Mouse (Mus musculus) limb, embryonic 11.5 days (tissue): Measurements from ENCODE around the gene Armt1. TPM values are rescaled to one million over a fixed set of nuclear protein-coding genes. Genes with fewer than 3 reads are reported as not detected.

Source experiments
- ATAC-seq: fragments of 200-750 bp; cut with Nextera tagmentation; 2 replicates; pipeline ENCODE4 v1.8.0; 2017; ENCODE audit warnings: low read depth; ENCODE audit not compliant: insufficient number of reproducible peaks, low FRiP score, low TSS enrichment
- DNase-seq: peaks from one replicate; pipeline ENCODE4 v3.0.0-alpha.2; 2015; ENCODE audit warnings: low spot score
- H3K27ac ChIP-seq: fragments of 300-500 bp; sonication (generic); replicated peaks from 2 replicates; pipeline ENCODE4 v1.5.1; 2014; ENCODE audit warnings: low read depth, mild to moderate bottlenecking, low read length
- H3K27me3 ChIP-seq: fragments of 300-500 bp; sonication (generic); 2 replicates; pipeline ENCODE4 v1.6.1; 2014; ENCODE audit warnings: mild to moderate bottlenecking, low read length, mixed read lengths; ENCODE audit not compliant: control insufficient read depth, insufficient read depth
- H3K36me3 ChIP-seq: fragments of 300-500 bp; sonication (generic); 2 replicates; pipeline ENCODE4 v1.6.1; 2014; ENCODE audit warnings: mild to moderate bottlenecking, low read length, moderate library complexity, mixed read lengths; ENCODE audit not compliant: control insufficient read depth, insufficient read depth
- H3K4me1 ChIP-seq: fragments of 300-500 bp; sonication (generic); 2 replicates; pipeline ENCODE4 v1.6.1; 2014; ENCODE audit warnings: low read length, mixed read lengths; ENCODE audit not compliant: control insufficient read depth, insufficient read depth
- H3K4me2 ChIP-seq: fragments of 300-500 bp; sonication (generic); 2 replicates; pipeline ENCODE4 v1.6.1; 2014; ENCODE audit warnings: low read depth, mild to moderate bottlenecking, moderate library complexity; ENCODE audit not compliant: severe bottlenecking
- H3K4me3 ChIP-seq: fragments of 300-500 bp; sonication (generic); 2 replicates; pipeline ENCODE4 v1.5.1; 2014; ENCODE audit warnings: low read depth, low read length
- H3K9ac ChIP-seq: fragments of 300-500 bp; sonication (generic); 2 replicates; pipeline ENCODE4 v1.6.1; 2014; ENCODE audit warnings: mild to moderate bottlenecking, low read length
- H3K9me3 ChIP-seq: fragments of 300-500 bp; sonication (generic); 2 replicates; pipeline ENCODE4 v1.6.1; 2016; ENCODE audit warnings: low read length; ENCODE audit not compliant: control insufficient read depth
- WGBS: fragments of 180-500 bp; shearing (Covaris S2); extraction: QIAGEN DNeasy Blood & Tissue Kit; methylation state at CpG from one replicate; pipeline ENCODE4 v1.1.7; 2014; 5-methylcytosine and 5-hydroxymethylcytosine counted together
- polyA plus RNA-seq: library from polyadenylated mRNA; unstranded; fragments of >200 nt; fragmentation: Nextera tagmentation; extraction: Ambion mirVana; gene quantifications from 2 replicates; pipeline ENCODE4 v1.2.1, GENCODE M21; 2014

Armt1 gene
- polyA plus RNA-seq, 1 experiment from 2014 or later, result 29.8 TPM

GRCm38 (mm10) chr10:4484986-4485385, 52.7 kb downstream of the Armt1 start:
- H3K4me3 ChIP-seq, result no peak overlapping the region
- no peaks in the 10 kb centered on the region for H3K9me3 ChIP-seq
- H3K27ac ChIP-seq, result no peak overlapping the region
- DNase-seq (no peak), ATAC-seq (no peak)
- no peak overlapping the region for H3K4me2 ChIP-seq
- H3K36me3 ChIP-seq, result no peaks in the 10 kb centered on the region
- WGBS, result 72% methylated on average over 9 of the region's 9 CpGs
- no peak overlapping the region for H3K9ac ChIP-seq
- 0 out of 2 replicates have a peak, but pooled peaks cover 4% of the 10 kb centered on the region for H3K4me1 ChIP-seq
- no peaks in the 10 kb centered on the region for H3K27me3 ChIP-seq

- H3K4me1 ChIP-seq, result no peaks in the 10 kb centered on the region
- H3K9me3 ChIP-seq, result no peaks in the 10 kb centered on the region
- ATAC-seq (no peak), DNase-seq (no peak)
- H3K4me3 ChIP-seq, result no peak overlapping the region
- no peaks in the 10 kb centered on the region for H3K27me3 ChIP-seq
- no peak overlapping the region for H3K27ac ChIP-seq
- 73% methylated on average over 5 of the region's 5 CpGs for WGBS
- H3K36me3 ChIP-seq, result no peaks in the 10 kb centered on the region
- H3K9ac ChIP-seq, result no peak overlapping the region
- H3K4me2 ChIP-seq, result no peak overlapping the region
Observed at GRCm38 (mm10) chr10:4489865-4490264, 57.6 kb downstream of the Armt1 start.

GRCm38 (mm10) chr10:4491281-4491680, 59.0 kb downstream of the Armt1 start:
- H3K27me3 ChIP-seq, result no peaks in the 10 kb centered on the region
- H3K9me3 ChIP-seq, result no peaks in the 10 kb centered on the region
- no peaks in the 10 kb centered on the region for H3K36me3 ChIP-seq
- H3K9ac ChIP-seq, result no peak overlapping the region
- 47% methylated on average over 2 of the region's 3 CpGs for WGBS
- H3K4me1 ChIP-seq, result no peaks in the 10 kb centered on the region
- ATAC-seq (no peak), DNase-seq (no peak)
- H3K4me3 ChIP-seq, result no peak overlapping the region
- H3K27ac ChIP-seq, result no peak overlapping the region
- H3K4me2 ChIP-seq, result no peak overlapping the region

- Histone ChIP-seq H3K27me3 (no peaks in the 10 kb centered on the region), H3K4me3 (no peak overlapping the region), H3K27ac (no peak overlapping the region), H3K36me3 (no peaks in the 10 kb centered on the region), H3K4me1 (no peaks in the 10 kb centered on the region), H3K4me2 (no peak overlapping the region), H3K9me3 (no peaks in the 10 kb centered on the region), H3K9ac (no peak overlapping the region)
- WGBS, result 57% methylated on average over 1 of the region's 1 CpGs
- no peak for DNase-seq
- ATAC-seq, result no peak
Observed at GRCm38 (mm10) chr10:4492045-4492444, 59.8 kb downstream of the Armt1 start.

- no peaks in the 10 kb centered on the region for H3K27me3 ChIP-seq
- no peak overlapping the region for H3K27ac ChIP-seq
- no peaks in the 10 kb centered on the region for H3K36me3 ChIP-seq
- no peak overlapping the region for H3K9ac ChIP-seq
- no peak overlapping the region for H3K4me2 ChIP-seq
- H3K4me1 ChIP-seq, result no peaks in the 10 kb centered on the region
- DNase-seq (no peak), ATAC-seq (no peak)
- 6% methylated on average over 4 of the region's 4 CpGs for WGBS
- H3K4me3 ChIP-seq, result no peak overlapping the region
- no peaks in the 10 kb centered on the region for H3K9me3 ChIP-seq
Observed at GRCm38 (mm10) chr10:4492909-4493308, 60.6 kb downstream of the Armt1 start.

GRCm38 (mm10) chr10:4503251-4503650, 71.0 kb downstream of the Armt1 start:
- 91% methylated on average over 8 of the region's 8 CpGs for WGBS
- H3K27ac ChIP-seq, result no peak overlapping the region
- H3K9ac ChIP-seq, result no peak overlapping the region
- no peak overlapping the region for H3K4me2 ChIP-seq
- no peak overlapping the region for H3K4me3 ChIP-seq
- ATAC-seq (no peak), DNase-seq (no peak)
- H3K36me3 ChIP-seq, result no peaks in the 10 kb centered on the region
- H3K9me3 ChIP-seq, result no peaks in the 10 kb centered on the region
- H3K4me1 ChIP-seq, result no peaks in the 10 kb centered on the region
- H3K27me3 ChIP-seq, result no peaks in the 10 kb centered on the region

Other genes with a start within 250 kb of the Armt1 start
- gene Akap12, start 166.1 kb upstream of the Armt1 start, polyA plus RNA-seq, result 7.5 and 9.4 TPM in 2 replicates
- 22.7 and 24.4 TPM in 2 replicates for gene Zbtb2, start 44.4 kb upstream of the Armt1 start, polyA plus RNA-seq
- gene Rmnd1, start 79 bp upstream of the Armt1 start, polyA plus RNA-seq, result 54.2 and 59.1 TPM in 2 replicates
- 0.09 TPM in 1 of 2 replicates, not detected in the other for gene Ccdc170, start 50.0 kb downstream of the Armt1 start, polyA plus RNA-seq
- gene Esr1, start 179.1 kb downstream of the Armt1 start, polyA plus RNA-seq, result 0.67 and 1.1 TPM in 2 replicates